Mouse (Mus musculus): Measurements from ENCODE around the gene AU015836. TPM values are rescaled to one million over a fixed set of nuclear protein-coding genes. Genes with fewer than 3 reads are reported as not detected.
A peak's percentile ranks its signal among the peaks of the same experiment; 100 is the strongest.

AU015836 gene
- polyA plus RNA-seq (2011; ENCODE audit: insufficient read depth, insufficient read length, low read depth, missing spikeins) = 189 and 191 TPM in 2 replicates

DNA sequence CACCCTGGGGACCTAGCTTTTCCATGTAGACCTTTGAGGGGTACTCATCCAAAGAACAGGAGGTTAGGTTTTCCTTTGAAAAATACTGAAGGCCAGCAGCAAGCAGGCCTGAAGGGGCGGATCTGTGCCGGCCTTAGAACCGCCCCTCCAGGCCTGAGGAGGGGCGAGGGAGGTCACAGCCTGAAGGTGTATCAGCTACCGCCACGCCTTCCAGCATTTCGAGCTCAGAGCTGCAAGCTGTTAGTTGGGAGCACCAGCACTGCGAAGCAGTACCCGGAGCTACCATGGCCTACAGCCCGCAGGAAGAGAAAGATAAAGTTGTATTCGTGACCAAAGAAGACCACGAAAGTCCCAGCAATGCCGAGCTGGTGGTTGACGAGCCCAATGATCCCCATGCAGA is at the start of gene AU015836:
TSS of gene AU015836 (plus strand) at position 216 of the 400 bp plus-strand sequence.
- Histone ChIP-seq H3K27me3 (ENCODE audit: control insufficient read depth, insufficient read depth, low read length, poor library complexity, severe bottlenecking) (no peaks in the 10 kb centered on the region), H3K4me1 (ENCODE audit: control insufficient read depth, insufficient read depth, low read length) (no peaks in the 10 kb centered on the region), H3K4me3 (ENCODE audit: low read depth, low read length) (peak within 1 kb of the TSS; percentile 78), H3K9ac (ENCODE audit: low read depth, poor library complexity, severe bottlenecking) (peak within 1 kb of the TSS; percentile 11), H3K9me3 (replicated peaks; ENCODE audit: control insufficient read depth, insufficient read depth, low read length, poor library complexity, severe bottlenecking) (no peaks in the 10 kb centered on the region), H3K27ac (ENCODE audit: insufficient read depth, low read length) (peak within 1 kb of the TSS; percentile 75), H3K36me3 (ENCODE audit: control insufficient read depth, insufficient read depth, low read length, poor library complexity, severe bottlenecking) (peaks cover 11% of the 10 kb centered on the region)
- TF ChIP-seq EP300 (IDR thresholded peaks at IDR 0.05; ENCODE audit: insufficient read depth, low read depth, low read length) (0 out of 2 replicates have a peak, but pooled peaks have one; percentile 9), CTCF (IDR thresholded peaks at IDR 0.05; ENCODE audit: low read depth, low read length) (no peak)

DNA sequence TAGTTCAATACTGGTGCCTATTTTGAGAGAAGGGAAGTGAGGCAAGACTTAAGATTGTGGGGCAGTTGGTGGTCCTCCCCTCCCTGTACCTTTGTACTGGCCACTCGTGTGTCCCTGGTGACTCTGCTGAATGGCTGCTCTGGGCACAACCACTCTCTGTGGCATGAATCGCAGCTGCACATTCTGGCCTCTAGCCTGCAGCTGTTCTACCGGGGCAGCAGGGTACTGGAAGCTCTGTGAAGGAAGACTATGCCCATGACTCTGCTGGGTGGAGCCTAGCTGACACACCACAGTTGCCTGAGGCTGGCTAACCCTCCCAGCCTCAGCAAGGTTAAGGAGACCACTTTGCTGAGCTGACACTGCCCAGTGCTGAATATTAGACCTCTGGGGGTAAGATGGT is 49.4 kb upstream of the AU015836 start:
- H3K9ac ChIP-seq (ENCODE audit: low read depth, poor library complexity, severe bottlenecking) = no peak overlapping the region

DNA sequence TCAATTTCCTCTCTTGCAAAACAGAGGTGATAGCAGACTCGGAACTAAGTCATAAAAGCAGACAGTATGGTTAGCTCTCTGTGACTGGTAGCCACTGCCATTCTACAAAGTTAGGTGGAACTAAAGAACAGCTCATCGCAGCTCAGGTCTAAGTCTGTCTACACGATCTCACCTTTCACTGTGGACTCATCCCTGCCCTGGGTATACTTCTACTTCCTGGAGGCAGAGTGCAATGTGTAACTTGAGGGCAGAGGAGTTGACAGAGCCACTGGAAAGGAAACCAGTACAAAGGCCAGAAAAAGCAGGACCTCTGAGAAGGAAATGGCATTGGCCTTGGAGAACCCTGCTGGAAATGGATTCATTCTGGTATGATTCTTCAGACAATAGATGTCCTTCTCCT is 40.1 kb upstream of the AU015836 start:
- Histone ChIP-seq H3K4me3 (ENCODE audit: low read depth, low read length) (no peak overlapping the region), H3K27me3 (ENCODE audit: control insufficient read depth, insufficient read depth, low read length, poor library complexity, severe bottlenecking) (no peaks in the 10 kb centered on the region), H3K36me3 (ENCODE audit: control insufficient read depth, insufficient read depth, low read length, poor library complexity, severe bottlenecking) (no peaks in the 10 kb centered on the region), H3K4me1 (ENCODE audit: control insufficient read depth, insufficient read depth, low read length) (no peaks in the 10 kb centered on the region), H3K9me3 (replicated peaks; ENCODE audit: control insufficient read depth, insufficient read depth, low read length, poor library complexity, severe bottlenecking) (no peaks in the 10 kb centered on the region), H3K27ac (ENCODE audit: insufficient read depth, low read length) (no peak overlapping the region), H3K9ac (ENCODE audit: low read depth, poor library complexity, severe bottlenecking) (no peak overlapping the region)
- TF ChIP-seq EP300 (IDR thresholded peaks at IDR 0.05; ENCODE audit: insufficient read depth, low read depth, low read length) = no peak
- TF ChIP-seq CTCF (IDR thresholded peaks at IDR 0.05; ENCODE audit: low read depth, low read length) = no peak
- no peak for TF ChIP-seq POLR2A (IDR thresholded peaks at IDR 0.05; ENCODE audit: insufficient read depth, low read length)

More for the DNA sequence above, 49.4 kb upstream of the AU015836 start:
- TF ChIP-seq CTCF (IDR thresholded peaks at IDR 0.05; ENCODE audit: low read depth, low read length) (no peak), POLR2A (IDR thresholded peaks at IDR 0.05; ENCODE audit: insufficient read depth, low read length) (no peak), EP300 (IDR thresholded peaks at IDR 0.05; ENCODE audit: insufficient read depth, low read depth, low read length) (no peak)
- no peaks in the 10 kb centered on the region for H3K9me3 ChIP-seq (replicated peaks; ENCODE audit: control insufficient read depth, insufficient read depth, low read length, poor library complexity, severe bottlenecking)
- no peaks in the 10 kb centered on the region for H3K27me3 ChIP-seq (ENCODE audit: control insufficient read depth, insufficient read depth, low read length, poor library complexity, severe bottlenecking)
- H3K36me3 ChIP-seq (ENCODE audit: control insufficient read depth, insufficient read depth, low read length, poor library complexity, severe bottlenecking) = no peaks in the 10 kb centered on the region
- no peaks in the 10 kb centered on the region for H3K4me1 ChIP-seq (ENCODE audit: control insufficient read depth, insufficient read depth, low read length)
- no peak overlapping the region for H3K4me3 ChIP-seq (ENCODE audit: low read depth, low read length)
- no peak overlapping the region for H3K27ac ChIP-seq (ENCODE audit: insufficient read depth, low read length)

DNA sequence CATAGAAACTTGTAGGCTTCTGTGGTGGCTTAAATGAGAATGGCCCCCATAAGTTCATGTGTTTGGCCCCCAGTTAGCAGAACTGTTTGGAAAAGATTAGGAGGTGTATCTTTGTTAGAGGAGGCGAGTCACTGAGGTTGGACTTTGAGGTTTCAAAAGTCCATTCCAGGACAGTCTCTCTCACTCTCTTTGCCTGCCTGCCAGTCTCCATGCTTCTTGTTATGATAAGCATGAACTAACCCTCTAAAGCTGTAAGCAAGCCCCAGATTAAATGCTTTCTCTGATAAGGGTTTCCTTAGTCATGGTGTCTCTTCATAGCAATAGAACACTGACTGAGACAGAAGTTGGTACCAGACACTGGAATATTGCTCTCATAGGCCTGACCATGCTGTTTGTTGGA is 39.7 kb upstream of the AU015836 start:
- no peak overlapping the region for H3K27ac ChIP-seq (ENCODE audit: insufficient read depth, low read length)
- H3K36me3 ChIP-seq (ENCODE audit: control insufficient read depth, insufficient read depth, low read length, poor library complexity, severe bottlenecking) = no peaks in the 10 kb centered on the region
- H3K9me3 ChIP-seq (replicated peaks; ENCODE audit: control insufficient read depth, insufficient read depth, low read length, poor library complexity, severe bottlenecking) = no peaks in the 10 kb centered on the region
- TF ChIP-seq POLR2A (IDR thresholded peaks at IDR 0.05; ENCODE audit: insufficient read depth, low read length) = no peak
- TF ChIP-seq EP300 (IDR thresholded peaks at IDR 0.05; ENCODE audit: insufficient read depth, low read depth, low read length) = no peak
- TF ChIP-seq CTCF (IDR thresholded peaks at IDR 0.05; ENCODE audit: low read depth, low read length) = no peak
- no peak overlapping the region for H3K9ac ChIP-seq (ENCODE audit: low read depth, poor library complexity, severe bottlenecking)
- H3K4me3 ChIP-seq (ENCODE audit: low read depth, low read length) = no peak overlapping the region
- H3K27me3 ChIP-seq (ENCODE audit: control insufficient read depth, insufficient read depth, low read length, poor library complexity, severe bottlenecking) = no peaks in the 10 kb centered on the region
- H3K4me1 ChIP-seq (ENCODE audit: control insufficient read depth, insufficient read depth, low read length) = no peaks in the 10 kb centered on the region

DNA sequence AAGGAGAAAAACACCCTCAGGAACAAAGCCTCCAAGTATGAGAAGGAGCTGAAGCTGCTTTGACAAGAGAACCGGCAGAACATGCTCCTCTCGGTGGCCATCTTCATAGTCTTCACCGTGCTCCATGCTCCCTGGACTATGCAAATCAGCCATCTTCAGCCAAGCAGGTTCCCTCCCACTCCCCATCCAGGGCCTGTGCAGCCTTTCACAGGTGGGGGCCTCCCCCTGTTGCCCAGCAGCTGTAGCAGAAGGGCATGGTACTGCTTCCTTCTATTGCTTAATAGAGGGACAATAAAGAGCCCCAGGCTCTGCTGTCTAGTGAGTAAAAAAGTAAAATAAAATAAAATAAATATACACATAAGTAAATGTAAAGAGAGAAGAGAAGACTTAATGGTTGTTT is 36.8 kb upstream of the AU015836 start:
- Histone ChIP-seq H3K27me3 (ENCODE audit: control insufficient read depth, insufficient read depth, low read length, poor library complexity, severe bottlenecking) (no peaks in the 10 kb centered on the region), H3K9me3 (replicated peaks; ENCODE audit: control insufficient read depth, insufficient read depth, low read length, poor library complexity, severe bottlenecking) (no peaks in the 10 kb centered on the region), H3K4me3 (ENCODE audit: low read depth, low read length) (no peak overlapping the region), H3K36me3 (ENCODE audit: control insufficient read depth, insufficient read depth, low read length, poor library complexity, severe bottlenecking) (no peaks in the 10 kb centered on the region), H3K4me1 (ENCODE audit: control insufficient read depth, insufficient read depth, low read length) (no peaks in the 10 kb centered on the region), H3K27ac (ENCODE audit: insufficient read depth, low read length) (no peak overlapping the region), H3K9ac (ENCODE audit: low read depth, poor library complexity, severe bottlenecking) (no peak overlapping the region)
- no peak for TF ChIP-seq EP300 (IDR thresholded peaks at IDR 0.05; ENCODE audit: insufficient read depth, low read depth, low read length)
- no peak for TF ChIP-seq POLR2A (IDR thresholded peaks at IDR 0.05; ENCODE audit: insufficient read depth, low read length)
- no peak for TF ChIP-seq CTCF (IDR thresholded peaks at IDR 0.05; ENCODE audit: low read depth, low read length)

DNA sequence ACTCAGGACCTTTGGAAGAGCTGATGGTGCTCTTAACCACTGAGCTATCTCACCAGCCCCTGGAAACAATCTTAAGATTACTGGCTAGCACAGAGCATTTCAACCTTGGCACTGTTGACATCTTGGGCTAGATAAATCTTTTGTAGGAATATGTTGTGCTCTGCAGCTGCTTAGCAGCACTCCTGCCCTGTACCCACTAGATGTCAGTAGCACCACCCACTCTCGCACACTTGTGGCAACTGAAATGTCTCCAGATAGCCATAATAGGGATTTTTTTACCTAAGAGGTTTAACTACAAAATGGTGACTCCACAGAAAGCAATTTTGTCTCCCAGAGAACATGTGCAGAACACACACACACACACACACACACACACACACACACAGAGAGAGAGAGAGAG is 11.7 kb upstream of the AU015836 start:
- H3K36me3 ChIP-seq (ENCODE audit: control insufficient read depth, insufficient read depth, low read length, poor library complexity, severe bottlenecking) = no peaks in the 10 kb centered on the region
- H3K27me3 ChIP-seq (ENCODE audit: control insufficient read depth, insufficient read depth, low read length, poor library complexity, severe bottlenecking) = no peaks in the 10 kb centered on the region
- peak; percentile 56 for TF ChIP-seq CTCF (IDR thresholded peaks at IDR 0.05; ENCODE audit: low read depth, low read length)
- TF ChIP-seq EP300 (IDR thresholded peaks at IDR 0.05; ENCODE audit: insufficient read depth, low read depth, low read length) = no peak
- H3K4me1 ChIP-seq (ENCODE audit: control insufficient read depth, insufficient read depth, low read length) = no peaks in the 10 kb centered on the region
- no peak overlapping the region for H3K27ac ChIP-seq (ENCODE audit: insufficient read depth, low read length)
- H3K9ac ChIP-seq (ENCODE audit: low read depth, poor library complexity, severe bottlenecking) = no peak overlapping the region
- H3K9me3 ChIP-seq (replicated peaks; ENCODE audit: control insufficient read depth, insufficient read depth, low read length, poor library complexity, severe bottlenecking) = no peaks in the 10 kb centered on the region
- H3K4me3 ChIP-seq (ENCODE audit: low read depth, low read length) = no peak overlapping the region

All from ES-Bruce4 (cell line).